Mouse (Mus musculus) C3H10T1/2 (cell line): ENCODE data around the gene Sypl. TPM values are rescaled to one million over a fixed set of nuclear protein-coding genes. Genes with fewer than 3 reads are reported as not detected.

Experiments
- polyA plus RNA-seq, 2 experiments: library from polyadenylated mRNA; unstranded; fragments of >200 nt; fragmentation: generic; extraction: Trizol; gene quantifications; one replicate each; pipeline ENCODE4 v1.2.1; 2012; ENCODE audit warnings: missing spikeins in 2 of 2

The Sypl gene
- polyA plus RNA-seq, result 10 to 100 TPM; 11.1 to 19.2 TPM

DNA sequence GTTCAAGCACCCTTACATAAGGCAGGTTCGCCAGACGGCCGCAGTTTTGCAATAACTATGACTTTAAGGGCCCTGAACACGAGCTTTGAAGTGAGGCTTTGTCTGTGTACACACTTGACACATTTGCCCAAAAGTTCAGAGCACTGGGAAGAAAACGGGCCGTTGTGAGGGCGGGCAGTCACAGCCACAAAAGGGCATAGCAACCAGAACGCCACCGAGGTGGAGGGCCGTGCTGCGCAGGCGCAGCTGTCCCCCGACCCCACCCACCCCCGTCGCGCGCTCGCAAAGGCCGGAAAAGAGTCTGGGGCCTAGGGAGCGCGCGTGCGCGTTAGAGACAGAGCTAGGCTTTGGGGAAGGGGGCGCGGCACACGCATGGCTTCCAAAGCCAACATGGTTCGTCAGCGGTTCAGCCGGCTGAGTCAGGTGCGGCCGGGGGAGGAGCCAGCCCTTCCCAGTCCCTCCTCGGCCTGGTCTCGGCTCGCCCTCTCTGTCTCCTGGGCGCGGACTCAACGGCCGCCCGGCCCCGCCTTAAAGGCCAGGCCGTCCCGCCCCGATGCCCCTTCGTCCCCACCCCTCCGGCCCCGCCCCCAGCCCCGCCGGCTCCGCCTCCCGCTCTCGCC lies at the start of gene Sypl:
Sypl (plus strand) TSS at position 296 of the 620 bp plus-strand sequence.

Other genes starting within 250 kb of the Sypl start
- gene Nampt, start 134.3 kb upstream of the Sypl start, polyA plus RNA-seq, result 1 to 10 TPM in 1 of 2 experiments, under 1 TPM in 1; 0.54 to 3.9 TPM
- not detected for gene Cdhr3, start 139.0 kb downstream of the Sypl start, polyA plus RNA-seq
- gene Atxn7l1, start 193.8 kb downstream of the Sypl start, polyA plus RNA-seq, result 1 to 10 TPM; 1.8 to 8.4 TPM